Mouse (Mus musculus): ENCODE results near the gene Nxf7. TPM values are rescaled to one million over a fixed set of nuclear protein-coding genes. Genes with fewer than 3 reads are reported as not detected.
"Not testable (repeated sequence)": the region's sequence is repeated elsewhere in the genome, so short reads cannot be mapped to it uniquely, and the experiment has no call there.

The Nxf7 gene
- polyA plus RNA-seq, 1 experiment: 0.12 TPM

GRCm38 (mm10) chrX:135569467-135569866 lies 29.1 kb downstream of the Nxf7 start:
- H3K36me3 ChIP-seq (ENCODE audit: control insufficient read depth, insufficient read depth, low read length); H3K4me3 ChIP-seq (ENCODE audit: extremely low read depth, insufficient read depth, insufficient read length); H3K4me1 ChIP-seq (ENCODE audit: control insufficient read depth, insufficient read depth, insufficient read length); H3K27me3 ChIP-seq (ENCODE audit: control insufficient read depth, insufficient read depth, low read length); H3K27ac ChIP-seq (ENCODE audit: insufficient read depth, low read length): not testable (repeated sequence)
- DNase-seq (ENCODE audit: low read depth in 1 of 2, low spot score in 2 of 2): peak; percentile 1 to 34
- peak; percentile 18; the same call in 1 of the 2 replicates for TF ChIP-seq CTCF (IDR thresholded peaks at IDR 0.05; ENCODE audit: extremely low read depth, insufficient read depth, insufficient read length, insufficient replicate concordance)
- WGBS: 29% methylated on average over 1 of the region's 2 CpGs

- 30% methylated on average over 4 of the region's 4 CpGs for WGBS
- H3K27ac ChIP-seq (ENCODE audit: insufficient read depth, low read length); H3K36me3 ChIP-seq (ENCODE audit: control insufficient read depth, insufficient read depth, low read length); H3K4me1 ChIP-seq (ENCODE audit: control insufficient read depth, insufficient read depth, insufficient read length); H3K27me3 ChIP-seq (ENCODE audit: control insufficient read depth, insufficient read depth, low read length); H3K4me3 ChIP-seq (ENCODE audit: extremely low read depth, insufficient read depth, insufficient read length): not testable (repeated sequence)
- DNase-seq (ENCODE audit: low read depth in 1 of 2, low spot score in 2 of 2): peak; percentile 1 to 9
Measured at GRCm38 (mm10) chrX:135564934-135565333, 33.6 kb downstream of the Nxf7 start.

- Histone ChIP-seq H3K27me3 (ENCODE audit: control insufficient read depth, insufficient read depth, low read length) (no peaks in the 10 kb centered on the region), H3K27ac (ENCODE audit: insufficient read depth, low read length) (no peak overlapping the region), H3K4me3 (ENCODE audit: extremely low read depth, insufficient read depth, insufficient read length) (no peak overlapping the region), H3K4me1 (ENCODE audit: control insufficient read depth, insufficient read depth, insufficient read length) (no peaks in the 10 kb centered on the region), H3K36me3 (ENCODE audit: control insufficient read depth, insufficient read depth, low read length) (no peaks in the 10 kb centered on the region)
- DNase-seq (ENCODE audit: low read depth in 1 of 2, low spot score in 2 of 2): no peak
- TF ChIP-seq POLR2A (IDR thresholded peaks at IDR 0.05; ENCODE audit: low read depth, low read length) (no peak), CTCF (IDR thresholded peaks at IDR 0.05; ENCODE audit: extremely low read depth, insufficient read depth, insufficient read length, insufficient replicate concordance) (no peak)
- WGBS: 18% methylated on average over 2 of the region's 2 CpGs
Measured at GRCm38 (mm10) chrX:135562841-135563240, 35.7 kb downstream of the Nxf7 start.

GRCm38 (mm10) chrX:135561693-135562092 lies 36.9 kb downstream of the Nxf7 start:
- DNase-seq (ENCODE audit: low read depth in 1 of 2, low spot score in 2 of 2); H3K27ac ChIP-seq (ENCODE audit: insufficient read depth, low read length); H3K4me3 ChIP-seq (ENCODE audit: extremely low read depth, insufficient read depth, insufficient read length); H3K27me3 ChIP-seq (ENCODE audit: control insufficient read depth, insufficient read depth, low read length); H3K4me1 ChIP-seq (ENCODE audit: control insufficient read depth, insufficient read depth, insufficient read length); H3K36me3 ChIP-seq (ENCODE audit: control insufficient read depth, insufficient read depth, low read length): not testable (repeated sequence)
- WGBS: 72% methylated on average over 2 of the region's 2 CpGs

- not testable (repeated sequence) for H3K27me3 ChIP-seq (ENCODE audit: control insufficient read depth, insufficient read depth, low read length)
- WGBS: 20% methylated on average over 4 of the region's 4 CpGs
- peak in 1 of 2 experiments; percentile 32 for DNase-seq (ENCODE audit: low read depth in 1 of 2, low spot score in 2 of 2)
Measured at GRCm38 (mm10) chrX:135560933-135561332, 37.6 kb downstream of the Nxf7 start.

GRCm38 (mm10) chrX:135559665-135560064 lies 38.9 kb downstream of the Nxf7 start:
- not testable (repeated sequence) for H3K4me1 ChIP-seq (ENCODE audit: control insufficient read depth, insufficient read depth, insufficient read length); H3K27ac ChIP-seq (ENCODE audit: insufficient read depth, low read length); H3K4me3 ChIP-seq (ENCODE audit: extremely low read depth, insufficient read depth, insufficient read length); H3K36me3 ChIP-seq (ENCODE audit: control insufficient read depth, insufficient read depth, low read length); H3K27me3 ChIP-seq (ENCODE audit: control insufficient read depth, insufficient read depth, low read length)
- 28% methylated on average over 8 of the region's 8 CpGs for WGBS
- DNase-seq (ENCODE audit: low read depth in 1 of 2, low spot score in 2 of 2): peak in 1 of 2 experiments; percentile 4

More at GRCm38 (mm10) chrX:135560933-135561332, 37.6 kb downstream of the Nxf7 start:
- H3K4me1 ChIP-seq (ENCODE audit: control insufficient read depth, insufficient read depth, insufficient read length); H3K27ac ChIP-seq (ENCODE audit: insufficient read depth, low read length); H3K36me3 ChIP-seq (ENCODE audit: control insufficient read depth, insufficient read depth, low read length); H3K4me3 ChIP-seq (ENCODE audit: extremely low read depth, insufficient read depth, insufficient read length): not testable (repeated sequence)

Other genes starting within 250 kb of the Nxf7 start
- gene Gm5128, start 225.5 kb downstream of the Nxf7 start, polyA plus RNA-seq (2012; rRNA removed): not detected in 2 replicates
- gene Gm7903, start 164.9 kb downstream of the Nxf7 start, polyA plus RNA-seq (2012; rRNA removed): not detected in 2 replicates
- not detected in 2 replicates for gene AV320801, start 104.2 kb downstream of the Nxf7 start, polyA plus RNA-seq (2012; rRNA removed)
- not detected in 2 replicates for gene Prame, start 28.9 kb upstream of the Nxf7 start, polyA plus RNA-seq (2012; rRNA removed)
- gene Tcp11x2, start 95.0 kb upstream of the Nxf7 start, polyA plus RNA-seq (2012; rRNA removed): not detected in 2 replicates
- gene Tmsb15a, start 126.5 kb upstream of the Nxf7 start, polyA plus RNA-seq (2012; rRNA removed): not detected in 2 replicates
- gene Armcx5, start 144.0 kb upstream of the Nxf7 start, polyA plus RNA-seq (2012; rRNA removed): 0.89 and 0.96 TPM in 2 replicates
- 8.5 and 10.0 TPM in 2 replicates for gene Gprasp1, start 144.0 kb upstream of the Nxf7 start, polyA plus RNA-seq (2012; rRNA removed)
- gene Bhlhb9, start 198.8 kb upstream of the Nxf7 start, polyA plus RNA-seq (2012; rRNA removed): 1.4 TPM in 2 replicates
- 1.8 TPM in 2 replicates for gene Gprasp2, start 240.3 kb upstream of the Nxf7 start, polyA plus RNA-seq (2012; rRNA removed)